Mouse (Mus musculus): ENCODE measurements at regions not wholly inside any gene's neighbourhood (a gene's known extent, or its start where the extent isn't known, plus 50 kb on each side); places are given as distances from the start of the nearest gene placed in this dataset.

GRCm38 (mm10) chr12:25300804-25301390 lies 204.0 kb upstream of the Id2 start:
- DNase-seq (ENCODE audit: low spot score in 2 of 2), result peak; percentile 50 to 65

GRCm38 (mm10) chr12:25299603-25300471 lies 202.9 kb upstream of the Id2 start:
- no peak for DNase-seq (ENCODE audit: low spot score in 2 of 2)

- no peak for DNase-seq (ENCODE audit: low spot score in 2 of 2)
Observed at GRCm38 (mm10) chr12:25298766-25299165, 201.8 kb upstream of the Id2 start.

- DNase-seq (ENCODE audit: low spot score in 2 of 2), result no peak
Observed at GRCm38 (mm10) chr12:25297960-25298359, 201.0 kb upstream of the Id2 start.

- no peak for DNase-seq (ENCODE audit: low spot score in 2 of 2)
Observed at GRCm38 (mm10) chr12:25296648-25297047, 199.7 kb upstream of the Id2 start.

- peak; percentile 17 to 37 for DNase-seq (ENCODE audit: low spot score in 2 of 2)
Observed at GRCm38 (mm10) chr12:25294179-25295025, 197.5 kb upstream of the Id2 start.

GRCm38 (mm10) chr12:25293470-25294178 lies 196.7 kb upstream of the Id2 start:
- no peak for DNase-seq (ENCODE audit: low spot score in 2 of 2)

GRCm38 (mm10) chr12:25289381-25289780 lies 192.4 kb upstream of the Id2 start:
- no peak for DNase-seq (ENCODE audit: low spot score in 2 of 2)

GRCm38 (mm10) chr12:25283808-25284207 lies 186.9 kb upstream of the Id2 start:
- no peak for DNase-seq (ENCODE audit: low spot score in 2 of 2)

- no peak for DNase-seq (ENCODE audit: low spot score in 2 of 2)
Observed at GRCm38 (mm10) chr12:25281438-25281837, 184.5 kb upstream of the Id2 start.

GRCm38 (mm10) chr12:25273631-25274305 lies 176.8 kb upstream of the Id2 start:
- no peak for DNase-seq (ENCODE audit: low spot score in 2 of 2)

- DNase-seq (ENCODE audit: low spot score in 2 of 2), result no peak
Observed at GRCm38 (mm10) chr12:25272752-25273125, 175.8 kb upstream of the Id2 start.

- no peak for DNase-seq (ENCODE audit: low spot score in 2 of 2)
Observed at GRCm38 (mm10) chr12:25272114-25272751, 175.3 kb upstream of the Id2 start.

- no peak for DNase-seq (ENCODE audit: low spot score in 2 of 2)
Observed at GRCm38 (mm10) chr12:25269878-25270277, 172.9 kb upstream of the Id2 start.

- DNase-seq (ENCODE audit: low spot score in 2 of 2), result no peak
Observed at GRCm38 (mm10) chr12:25268871-25269850, 172.2 kb upstream of the Id2 start.

- DNase-seq (ENCODE audit: low spot score in 2 of 2), result no peak
Observed at GRCm38 (mm10) chr12:25268323-25268722, 171.4 kb upstream of the Id2 start.

- DNase-seq (ENCODE audit: low spot score in 2 of 2), result no peak
Observed at GRCm38 (mm10) chr12:25267572-25268115, 170.7 kb upstream of the Id2 start.

GRCm38 (mm10) chr12:25266701-25267571 lies 170.0 kb upstream of the Id2 start:
- DNase-seq (ENCODE audit: low spot score in 2 of 2), result peak in 1 of 2 experiments; percentile 25
